In the genomic region with DNA sequence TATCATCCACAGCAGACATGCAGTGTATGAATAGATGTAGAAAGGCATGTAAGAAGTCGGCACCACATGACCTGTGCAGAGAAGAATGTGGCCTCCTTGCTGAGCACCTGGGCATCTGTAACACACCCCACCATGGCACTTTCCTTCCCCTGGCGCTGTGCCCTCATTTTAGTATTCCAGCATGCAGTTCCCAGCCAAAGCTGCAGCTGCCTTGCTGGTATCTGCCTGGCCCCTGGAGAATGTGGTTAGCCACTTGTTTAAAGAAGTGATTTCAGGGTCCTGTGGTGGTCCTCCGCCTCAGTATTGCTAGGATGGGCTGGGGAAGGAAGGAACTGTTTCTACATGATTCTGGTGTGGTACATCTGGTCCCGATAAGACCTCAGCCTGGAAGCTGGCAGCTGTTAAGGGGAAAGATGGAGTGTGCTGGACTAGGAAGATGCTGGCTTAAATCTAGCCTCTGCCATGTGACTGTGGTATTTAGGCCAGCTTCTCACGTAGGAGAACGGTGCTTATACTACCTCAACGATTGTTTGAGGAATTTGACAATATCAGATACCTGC, we compare ENCODE assay signal across 8 mouse cellular contexts. TPM values are rescaled to one million over a fixed set of nuclear protein-coding genes. Genes with fewer than 3 reads are reported as not detected.
DNase-seq lines count a peak whose midpoint lies in the region; ATAC-seq and TF ChIP-seq lines count a peak whose summit lies in the region.

No protein-coding gene starts in this region.

- WGBS in intestine, postnatal 0 days = 54% methylated on average over 7 of the region's 7 CpGs
- WGBS in intestine, embryonic 16.5 days = 65% methylated on average over 7 of the region's 7 CpGs
- 80% methylated on average over 7 of the region's 7 CpGs for WGBS in neural tube, embryonic 13.5 days
- WGBS in embryonic facial prominence, embryonic 10.5 days = 80% methylated on average over 7 of the region's 7 CpGs
- 80% methylated on average over 7 of the region's 7 CpGs for WGBS in forebrain, postnatal 0 days

- ATAC-seq in intestine, postnatal 0 days = 0 out of 2 replicates have a peak, but pooled peaks have one; percentile 20
- no peak for ATAC-seq in intestine, embryonic 16.5 days
- peak; percentile 15; the same call in 1 of the 2 replicates for ATAC-seq in neural tube, embryonic 13.5 days (ENCODE audit: low read depth)
- 0 out of 2 replicates have a peak, but pooled peaks have one; percentile 5 for ATAC-seq in megakaryocyte-erythroid progenitor cell, adult 5-6 weeks (replicated peaks; ENCODE audit: low FRiP score, low TSS enrichment, poor library complexity, severe bottlenecking)
- no peak for ATAC-seq in forebrain, postnatal 0 days

- H3K4me1 ChIP-seq in intestine, postnatal 0 days (replicated peaks; ENCODE audit: control insufficient read depth, insufficient read depth, low read length) = peaks cover 16% of the 10 kb centered on the region; the same call in 1 of the 2 replicates
- peaks cover 30% of the 10 kb centered on the region for H3K4me1 ChIP-seq in intestine, embryonic 16.5 days (ENCODE audit: control insufficient read depth, insufficient read depth, low read length)
- H3K4me1 ChIP-seq in neural tube, embryonic 13.5 days (replicated peaks) = peaks cover 46% of the 10 kb centered on the region
- peaks cover 55% of the 10 kb centered on the region for H3K4me1 ChIP-seq in embryonic facial prominence, embryonic 10.5 days
- no peaks in the 10 kb centered on the region for H3K4me1 ChIP-seq in forebrain, postnatal 0 days (ENCODE audit: insufficient read depth)

- no peak overlapping the region for H3K9ac ChIP-seq in intestine, postnatal 0 days (ENCODE audit: low read depth, low read length)
- no peak overlapping the region for H3K9ac ChIP-seq in intestine, embryonic 16.5 days (ENCODE audit: low read depth, low read length)
- no peak overlapping the region for H3K9ac ChIP-seq in neural tube, embryonic 13.5 days
- no peak overlapping the region for H3K9ac ChIP-seq in forebrain, postnatal 0 days

- no peak overlapping the region for H3K27ac ChIP-seq in intestine, postnatal 0 days (ENCODE audit: low read depth, low read length)
- H3K27ac ChIP-seq in intestine, embryonic 16.5 days (ENCODE audit: low read length) = no peak overlapping the region
- peak overlapping the region; percentile 29; the same call in 1 of the 2 replicates for H3K27ac ChIP-seq in neural tube, embryonic 13.5 days (replicated peaks)
- H3K27ac ChIP-seq in embryonic facial prominence, embryonic 10.5 days (replicated peaks) = peak overlapping the region; percentile 76; the same call in 1 of the 2 replicates
- no peak overlapping the region for H3K27ac ChIP-seq in forebrain, postnatal 0 days (ENCODE audit: low read depth, low read length)

- peaks cover 38% of the 10 kb centered on the region for H3K36me3 ChIP-seq in intestine, postnatal 0 days (ENCODE audit: control insufficient read depth, insufficient read depth)
- H3K36me3 ChIP-seq in intestine, embryonic 16.5 days (ENCODE audit: control insufficient read depth, insufficient read depth, low read length) = 0 out of 2 replicates have a peak, but pooled peaks cover 9% of the 10 kb centered on the region
- H3K36me3 ChIP-seq in neural tube, embryonic 13.5 days = peaks cover 50% of the 10 kb centered on the region
- H3K36me3 ChIP-seq in embryonic facial prominence, embryonic 10.5 days (replicated peaks) = peaks cover 56% of the 10 kb centered on the region
- peaks cover 51% of the 10 kb centered on the region for H3K36me3 ChIP-seq in forebrain, postnatal 0 days (ENCODE audit: insufficient read depth)

- no peak for DNase-seq in neural tube, embryonic 10.5 days (ENCODE audit: extremely low spot score, low spot score)
- DNase-seq in embryonic facial prominence, embryonic 10.5 days (ENCODE audit: low spot score) = no peak
- no peak for DNase-seq in forebrain, postnatal 0 days
- DNase-seq in gastrocnemius, adult 18-20 months (ENCODE audit: low spot score) = no peak

- no peaks in the 10 kb centered on the region for H3K9me3 ChIP-seq in intestine, postnatal 0 days (ENCODE audit: control insufficient read depth)
- no peaks in the 10 kb centered on the region for H3K9me3 ChIP-seq in intestine, embryonic 16.5 days (ENCODE audit: control insufficient read depth, low read length)
- H3K9me3 ChIP-seq in neural tube, embryonic 13.5 days = no peaks in the 10 kb centered on the region
- H3K9me3 ChIP-seq in embryonic facial prominence, embryonic 10.5 days = no peaks in the 10 kb centered on the region
- H3K9me3 ChIP-seq in forebrain, postnatal 0 days (ENCODE audit: low read length) = no peaks in the 10 kb centered on the region

- H3K4me2 ChIP-seq in intestine, postnatal 0 days (replicated peaks; ENCODE audit: low read depth) = no peak overlapping the region
- no peak overlapping the region for H3K4me2 ChIP-seq in intestine, embryonic 16.5 days (ENCODE audit: low read depth, low read length)
- H3K4me2 ChIP-seq in neural tube, embryonic 13.5 days = no peak overlapping the region
- no peak overlapping the region for H3K4me2 ChIP-seq in forebrain, postnatal 0 days (ENCODE audit: low read depth)

- H3K4me3 ChIP-seq in intestine, postnatal 0 days (ENCODE audit: low read depth, low read length) = no peak overlapping the region
- no peak overlapping the region for H3K4me3 ChIP-seq in intestine, embryonic 16.5 days (ENCODE audit: low read length)
- H3K4me3 ChIP-seq in neural tube, embryonic 13.5 days = no peak overlapping the region
- no peak overlapping the region for H3K4me3 ChIP-seq in embryonic facial prominence, embryonic 10.5 days
- no peak overlapping the region for H3K4me3 ChIP-seq in forebrain, postnatal 0 days (ENCODE audit: low read depth, low read length)

- no peaks in the 10 kb centered on the region for H3K27me3 ChIP-seq in intestine, postnatal 0 days (replicated peaks; ENCODE audit: control insufficient read depth, insufficient read depth, low read length)
- H3K27me3 ChIP-seq in intestine, embryonic 16.5 days (replicated peaks; ENCODE audit: control insufficient read depth, insufficient read depth, low read length) = no peaks in the 10 kb centered on the region
- H3K27me3 ChIP-seq in neural tube, embryonic 13.5 days = no peaks in the 10 kb centered on the region; the same call in 1 of the 2 replicates
- peaks cover 76% of the 10 kb centered on the region for H3K27me3 ChIP-seq in embryonic facial prominence, embryonic 10.5 days (replicated peaks; ENCODE audit: low read depth, poor library complexity, severe bottlenecking)
- H3K27me3 ChIP-seq in forebrain, postnatal 0 days (ENCODE audit: insufficient read depth, low read length) = no peaks in the 10 kb centered on the region

- no peak for TF ChIP-seq CTCF in intestine, postnatal 0 days (IDR thresholded peaks at IDR 0.05; ENCODE audit: low read depth)
- no peak for TF ChIP-seq CTCF in forebrain, postnatal 0 days (IDR thresholded peaks at IDR 0.05; ENCODE audit: low read depth)

RNA-seq across cellular contexts. Expression of gene Gm17018, which starts 14.0 kb away (rescaled TPM):
- 24.7 and 27.1 TPM in 2 replicates for polyA plus RNA-seq in intestine, postnatal 0 days (2015; fragmentation: Nextera tagmentation; extraction: Ambion mirVana)
- polyA plus RNA-seq in intestine, embryonic 16.5 days (2015; fragmentation: Nextera tagmentation; extraction: Ambion mirVana) = 30.4 and 34.6 TPM in 2 replicates
- 63.4 and 66.7 TPM in 2 replicates for polyA plus RNA-seq in neural tube, embryonic 13.5 days (2015; fragmentation: Nextera tagmentation; extraction: Ambion mirVana)
- polyA plus RNA-seq in embryonic facial prominence, embryonic 10.5 days (2016; fragmentation: Nextera tagmentation; extraction: Ambion mirVana) = 50.3 and 50.8 TPM in 2 replicates
- 22.0 and 30.6 TPM in 2 replicates for total RNA-seq in megakaryocyte-erythroid progenitor cell, adult 5-6 weeks (2014; fragmentation: Nextera tagmentation)
- total RNA-seq in megakaryocyte-erythroid progenitor cell, adult 5-6 weeks (2017) = 17.5 and 23.1 TPM in 2 replicates
- total RNA-seq in forebrain, postnatal 0 days (2014; rRNA removed) = 20.7 and 26.4 TPM in 2 replicates
- 61.4 and 69.6 TPM in 2 replicates for polyA plus RNA-seq in forebrain, postnatal 0 days (2015; fragmentation: Nextera tagmentation; extraction: Ambion mirVana)
- 10 to 100 TPM; 16.7 to 19.6 TPM for total RNA-seq in gastrocnemius, adult 18-20 months (2021)

RNA-seq across cellular contexts. Expression of gene Poll, which starts 14.1 kb away (rescaled TPM):
- 5.8 and 6.0 TPM in 2 replicates for polyA plus RNA-seq in intestine, postnatal 0 days (2015; fragmentation: Nextera tagmentation; extraction: Ambion mirVana)
- 14.5 and 14.7 TPM in 2 replicates for polyA plus RNA-seq in intestine, embryonic 16.5 days (2015; fragmentation: Nextera tagmentation; extraction: Ambion mirVana)
- 12.0 and 14.2 TPM in 2 replicates for polyA plus RNA-seq in neural tube, embryonic 13.5 days (2015; fragmentation: Nextera tagmentation; extraction: Ambion mirVana)
- polyA plus RNA-seq in embryonic facial prominence, embryonic 10.5 days (2016; fragmentation: Nextera tagmentation; extraction: Ambion mirVana) = 23.3 and 23.8 TPM in 2 replicates
- 8.6 and 10.2 TPM in 2 replicates for total RNA-seq in megakaryocyte-erythroid progenitor cell, adult 5-6 weeks (2014; fragmentation: Nextera tagmentation)
- total RNA-seq in megakaryocyte-erythroid progenitor cell, adult 5-6 weeks (2017) = 5.4 and 10.3 TPM in 2 replicates
- 10.9 and 11.8 TPM in 2 replicates for total RNA-seq in forebrain, postnatal 0 days (2014; rRNA removed)
- 9.1 and 10.8 TPM in 2 replicates for polyA plus RNA-seq in forebrain, postnatal 0 days (2015; fragmentation: Nextera tagmentation; extraction: Ambion mirVana)
- 10 to 100 TPM; 14.8 to 15.1 TPM for total RNA-seq in gastrocnemius, adult 18-20 months (2021)

Comparison
In these comparisons a context has a peak if more than half of its experiments do, and no peak if none do; other contexts are left out.
1. ATAC-seq: peak in intestine, postnatal 0 days (single experiment), neural tube, embryonic 13.5 days (single experiment) and megakaryocyte-erythroid progenitor cell, adult 5-6 weeks (single experiment); none in intestine, embryonic 16.5 days (single experiment) and forebrain, postnatal 0 days (single experiment).
2. H3K27ac ChIP-seq: peak in neural tube, embryonic 13.5 days (single experiment) and embryonic facial prominence, embryonic 10.5 days (single experiment); none in intestine, postnatal 0 days (single experiment), intestine, embryonic 16.5 days (single experiment) and forebrain, postnatal 0 days (single experiment).